Mouse (Mus musculus): Measurements from ENCODE around the gene Aass. TPM values are rescaled to one million over a fixed set of nuclear protein-coding genes. Genes with fewer than 3 reads are reported as not detected.

Aass gene
- 0.05 TPM for polyA plus RNA-seq (2017; shearing (Covaris generic))

GRCm38 (mm10) chr6:23132573-23133181 lies at the start of gene Aass:
Gene Aass, minus strand, starts transcription at chr6:23132986.

Other genes starting within 250 kb of the Aass start
- gene Fezf1, start 115.4 kb upstream of the Aass start, polyA plus RNA-seq (2017; shearing (Covaris generic)): not detected

All from CD4-positive, CD25-positive, alpha-beta regulatory T cell (primary cell).